Mouse (Mus musculus) G1E (cell line): ENCODE measurements at regions not wholly inside any gene's neighbourhood (a gene's known extent, or its start where the extent isn't known, plus 50 kb on each side); places are given as distances from the start of the nearest gene placed in this dataset.

Experiments
- ATAC-seq: 2 replicates; pipeline ENCODE4 v1.8.0; 2016; ENCODE audit warnings: mild to moderate bottlenecking; ENCODE audit not compliant: insufficient number of reproducible peaks, poor library complexity, low FRiP score, severe bottlenecking; ENCODE audit errors: extremely low read depth
- DNase-seq: peaks from one replicate; pipeline ENCODE4 v3.0.0; 2012; ENCODE audit warnings: low spot score
- H3K27me3 ChIP-seq: 2 replicates; pipeline ENCODE4 v1.6.1; 2012; ENCODE audit warnings: mild to moderate bottlenecking, low read length, inconsistent platforms; ENCODE audit not compliant: insufficient read depth
- H3K36me3 ChIP-seq: replicated peaks from 2 replicates; pipeline ENCODE3; 2012; ENCODE audit warnings: mild to moderate bottlenecking, inconsistent platforms
- H3K4me1 ChIP-seq: 2 replicates; pipeline ENCODE4 v1.6.1; 2012; ENCODE audit warnings: low read depth, low read length, inconsistent platforms, mixed read lengths; ENCODE audit not compliant: insufficient read depth
- H3K4me3 ChIP-seq: 2 replicates; pipeline ENCODE4 v1.5.1; 2012; ENCODE audit warnings: low read depth, mild to moderate bottlenecking, inconsistent platforms, low read length, moderate library complexity, mixed read lengths
- H3K9me3 ChIP-seq: replicated peaks from 2 replicates; pipeline ENCODE4 v1.6.1; 2012; ENCODE audit warnings: inconsistent platforms
- CTCF ChIP-seq: IDR thresholded peaks from 2 replicates; pipeline ENCODE4 v1.5.1; 2012; ENCODE audit warnings: low read depth, low read length, inconsistent platforms, mixed read lengths
- GATA1 ChIP-seq: IDR thresholded peaks from 2 replicates; pipeline ENCODE4 v1.6.1; 2012; ENCODE audit warnings: borderline replicate concordance, low read length, inconsistent platforms, mixed read lengths
- GATA2 ChIP-seq: IDR thresholded peaks from 2 replicates; pipeline ENCODE4 v1.6.1; 2012; ENCODE audit warnings: low read depth, low read length, inconsistent platforms, borderline replicate concordance
- POLR2AphosphoS5 ChIP-seq: IDR thresholded peaks from 2 replicates; pipeline ENCODE4 v1.6.1; 2012; ENCODE audit warnings: low read depth, low read length, inconsistent platforms; ENCODE audit not compliant: insufficient replicate concordance
- TAL1 ChIP-seq: conservative IDR thresholded peaks from 2 replicates; pipeline ENCODE4 v1.6.1; 2012; ENCODE audit warnings: low read depth, low read length, inconsistent platforms, mixed read lengths

GRCm38 (mm10) chr5:118878722-118879121 is 318.2 kb downstream of the Med13l start:
- ATAC-seq (no peak), DNase-seq (no peak)
- H3K4me3 ChIP-seq, result no peak overlapping the region
- TF ChIP-seq GATA2, result no peak
- TF ChIP-seq GATA1, result no peak
- no peak for TF ChIP-seq POLR2AphosphoS5
- no peak for TF ChIP-seq CTCF
- TF ChIP-seq TAL1, result no peak
- no peaks in the 10 kb centered on the region for H3K36me3 ChIP-seq
- peaks cover 41% of the 10 kb centered on the region for H3K9me3 ChIP-seq
- H3K4me1 ChIP-seq, result no peaks in the 10 kb centered on the region
- no peaks in the 10 kb centered on the region for H3K27me3 ChIP-seq

DNA sequence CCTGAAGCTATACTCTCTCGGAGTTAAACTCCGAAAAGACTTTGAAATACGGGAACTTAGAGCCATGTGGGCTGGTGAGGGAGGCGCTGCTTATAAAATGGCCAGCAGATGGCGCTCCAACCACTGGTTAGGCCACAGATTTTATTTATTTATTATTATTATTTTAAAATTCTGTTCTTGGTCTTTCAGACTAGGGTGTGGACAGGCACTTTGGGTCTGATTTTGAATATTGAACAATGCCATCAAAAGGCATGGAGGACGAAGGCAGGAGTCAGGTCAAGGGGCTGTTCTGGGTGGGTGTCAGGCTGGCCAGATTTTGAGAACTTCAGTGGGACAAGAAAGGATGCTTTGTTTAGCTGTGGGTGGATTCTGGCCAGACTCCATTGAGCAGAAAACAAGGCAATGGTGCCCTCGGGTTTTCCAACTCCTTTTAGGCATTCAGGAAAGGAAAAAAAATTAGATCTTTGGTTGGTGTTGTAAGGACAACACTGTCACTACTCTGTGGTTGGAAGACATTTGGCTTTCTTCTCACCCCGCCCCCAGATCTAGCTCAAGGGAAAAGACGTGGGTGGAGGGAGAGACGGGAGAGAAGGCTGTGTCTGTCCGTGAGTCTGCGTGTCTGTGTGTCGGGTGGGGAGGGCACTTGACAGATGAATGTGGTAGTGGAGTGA is 319.5 kb downstream of the Med13l start:
- Histone ChIP-seq H3K4me1 (no peaks in the 10 kb centered on the region), H3K4me3 (no peak overlapping the region), H3K27me3 (no peaks in the 10 kb centered on the region), H3K36me3 (no peaks in the 10 kb centered on the region), H3K9me3 (peaks cover 44% of the 10 kb centered on the region)
- TF ChIP-seq CTCF (no peak), POLR2AphosphoS5 (no peak), GATA2 (no peak), GATA1 (no peak), TAL1 (no peak)
- DNase-seq, result no peak
- no peak for ATAC-seq

DNA sequence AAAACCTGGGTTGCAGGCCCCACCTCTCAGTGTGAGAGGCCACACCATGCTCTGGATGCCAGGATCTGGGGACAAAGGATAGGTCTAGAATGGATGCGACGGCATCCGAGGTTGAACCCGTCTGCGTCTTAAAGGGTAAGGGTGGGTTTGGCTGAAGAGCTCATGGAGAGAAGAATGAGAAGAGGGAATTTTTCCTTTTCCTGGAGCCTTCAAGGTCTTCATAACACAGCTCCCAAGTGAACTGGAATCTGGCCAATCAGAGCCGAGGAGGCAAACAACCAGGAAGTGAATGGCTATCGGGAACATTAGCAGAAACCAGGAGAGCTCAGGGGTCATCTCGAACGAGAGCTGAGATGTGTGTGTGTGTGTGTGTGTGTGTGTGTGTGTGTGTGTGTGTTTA is 320.1 kb downstream of the Med13l start:
- H3K4me3 ChIP-seq, result no peak overlapping the region
- no peaks in the 10 kb centered on the region for H3K4me1 ChIP-seq
- no peaks in the 10 kb centered on the region for H3K27me3 ChIP-seq
- TF ChIP-seq GATA1 (no peak), POLR2AphosphoS5 (no peak), TAL1 (no peak), CTCF (no peak), GATA2 (no peak)
- DNase-seq (no peak), ATAC-seq (no peak)
- H3K36me3 ChIP-seq, result no peaks in the 10 kb centered on the region
- peaks cover 47% of the 10 kb centered on the region for H3K9me3 ChIP-seq

DNA sequence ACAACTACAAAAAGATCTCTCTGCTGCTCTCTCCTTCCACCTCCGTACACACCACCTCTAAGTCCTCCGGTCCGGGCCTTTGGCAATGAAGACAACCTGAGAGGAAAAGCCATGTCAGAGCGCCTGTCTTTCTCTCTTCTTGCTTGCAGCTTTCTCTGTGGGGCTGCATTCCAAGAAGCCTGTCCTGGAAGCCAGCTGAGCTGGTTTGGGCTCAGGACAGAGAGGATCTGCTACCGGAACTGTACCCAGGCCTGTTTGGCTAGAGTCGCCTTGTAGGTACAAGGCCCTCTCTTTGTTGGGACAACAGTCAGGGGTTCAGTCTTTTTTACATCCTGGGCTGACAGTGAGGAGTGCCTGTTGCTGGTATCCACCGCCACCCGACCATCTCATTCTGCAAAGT is 321.4 kb downstream of the Med13l start:
- DNase-seq (no peak), ATAC-seq (no peak)
- no peak for TF ChIP-seq POLR2AphosphoS5
- no peak for TF ChIP-seq CTCF
- TF ChIP-seq TAL1, result no peak
- no peak for TF ChIP-seq GATA1
- no peak for TF ChIP-seq GATA2
- Histone ChIP-seq H3K9me3 (peaks cover 60% of the 10 kb centered on the region), H3K4me1 (no peaks in the 10 kb centered on the region), H3K4me3 (no peak overlapping the region), H3K36me3 (no peaks in the 10 kb centered on the region), H3K27me3 (no peaks in the 10 kb centered on the region)

- no peak for ATAC-seq
- no peaks in the 10 kb centered on the region for H3K4me1 ChIP-seq
- no peaks in the 10 kb centered on the region for H3K27me3 ChIP-seq
Measured at GRCm38 (mm10) chr5:118888131-118888530, 327.7 kb downstream of the Med13l start.

GRCm38 (mm10) chr5:118891131-118891530 is 330.7 kb downstream of the Med13l start:
- no peaks in the 10 kb centered on the region for H3K36me3 ChIP-seq
- peaks cover 80% of the 10 kb centered on the region for H3K9me3 ChIP-seq
- H3K4me1 ChIP-seq, result no peaks in the 10 kb centered on the region
- TF ChIP-seq CTCF (no peak), TAL1 (no peak), POLR2AphosphoS5 (no peak), GATA1 (no peak), GATA2 (no peak)
- no peak overlapping the region for H3K4me3 ChIP-seq
- no peak for ATAC-seq
- DNase-seq, result no peak
- H3K27me3 ChIP-seq, result no peaks in the 10 kb centered on the region

More at GRCm38 (mm10) chr5:118888131-118888530, 327.7 kb downstream of the Med13l start:
- DNase-seq, result no peak
- Histone ChIP-seq H3K9me3 (peaks cover 76% of the 10 kb centered on the region), H3K36me3 (no peaks in the 10 kb centered on the region), H3K4me3 (no peak overlapping the region)
- no peak for TF ChIP-seq POLR2AphosphoS5
- TF ChIP-seq CTCF, result no peak
- no peak for TF ChIP-seq TAL1
- TF ChIP-seq GATA2, result no peak
- no peak for TF ChIP-seq GATA1
